Mouse (Mus musculus) heart, postnatal 4 days (tissue): ENCODE measurements around the gene Rasd1. TPM values are rescaled to one million over a fixed set of nuclear protein-coding genes. Genes with fewer than 3 reads are reported as not detected.
A peak's percentile ranks its signal among the peaks of the same experiment; 100 is the strongest.

ENCODE experiments used
- DNase-seq: peaks from one replicate; pipeline ENCODE4 v3.0.0; 2021
- total RNA-seq, 2 experiments: library from RNA; stranded (reverse); gene quantifications; 2 replicates each; pipeline ENCODE4 v1.2.3; 2021

The Rasd1 gene
- total RNA-seq: 1 to 10 TPM; 4.0 to 4.4 TPM

DNA sequence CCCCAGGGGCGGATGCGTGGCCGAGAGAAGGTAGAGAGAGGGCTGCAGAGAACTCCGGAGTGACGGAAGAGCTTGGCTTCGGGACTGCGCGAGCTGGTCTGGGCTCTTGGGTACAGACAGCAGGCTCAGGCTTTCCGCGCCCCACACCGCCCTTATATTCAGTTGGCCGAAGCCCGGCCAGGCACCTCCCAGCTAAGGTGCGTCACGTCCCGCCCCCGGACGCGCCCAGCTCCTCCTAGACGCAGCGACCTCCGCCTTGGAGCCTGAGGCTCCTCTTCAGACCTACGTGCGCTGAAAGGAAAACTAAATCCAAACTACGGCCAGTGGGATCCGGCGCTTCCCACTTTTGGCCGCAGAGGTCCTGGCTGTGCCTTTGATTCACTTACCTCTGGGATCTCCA lies at the start of gene Rasd1:
Gene Rasd1 (minus strand): TSS at position 127 of the 400 bp plus-strand sequence.
- DNase-seq: peak; percentile 87

DNA sequence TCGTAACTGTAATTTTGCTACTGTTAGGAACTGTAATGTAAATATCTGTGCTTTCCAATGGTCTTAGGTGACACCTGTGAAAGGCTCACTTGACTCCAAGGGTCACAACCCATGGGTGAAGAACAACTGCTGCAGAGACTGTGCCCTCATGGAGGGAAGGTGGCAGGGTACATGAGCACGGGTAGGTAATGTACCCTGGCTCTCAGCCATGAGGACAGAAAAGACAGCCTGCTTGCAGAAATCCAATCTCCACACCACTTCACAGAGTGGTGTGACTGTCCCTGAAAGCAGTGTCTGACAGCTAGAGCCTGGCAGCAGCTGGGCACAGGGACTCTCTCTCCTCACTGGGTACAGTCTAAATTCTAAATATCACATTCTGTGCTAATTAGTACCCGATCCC lies 46.8 kb upstream of the Rasd1 start:
- no peak for DNase-seq

GRCm38 (mm10) chr11:60009451-60009850 lies 44.7 kb upstream of the Rasd1 start:
- DNase-seq: no peak

GRCm38 (mm10) chr11:60005866-60006265 lies 41.1 kb upstream of the Rasd1 start:
- DNase-seq: no peak

DNA sequence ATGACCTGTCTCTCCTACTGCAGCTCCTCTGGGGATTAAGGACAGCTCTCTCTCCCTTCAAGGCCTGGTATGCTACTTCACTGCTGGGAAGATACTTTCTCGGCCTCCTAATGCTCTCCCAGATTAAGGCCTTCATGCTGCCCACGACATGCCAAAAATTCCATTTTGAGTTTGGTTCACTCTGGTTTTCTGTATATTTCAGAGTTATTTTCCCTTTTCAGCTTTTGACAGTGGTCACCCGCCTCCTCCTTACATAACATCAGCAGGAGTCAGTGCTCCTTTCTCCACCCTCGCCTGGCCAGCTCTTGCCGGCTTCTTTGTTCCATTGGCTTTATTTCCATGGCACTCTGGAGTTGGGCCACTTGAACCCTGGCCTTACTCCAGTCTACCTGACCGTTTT lies 40.0 kb upstream of the Rasd1 start:
- DNase-seq: no peak

DNA sequence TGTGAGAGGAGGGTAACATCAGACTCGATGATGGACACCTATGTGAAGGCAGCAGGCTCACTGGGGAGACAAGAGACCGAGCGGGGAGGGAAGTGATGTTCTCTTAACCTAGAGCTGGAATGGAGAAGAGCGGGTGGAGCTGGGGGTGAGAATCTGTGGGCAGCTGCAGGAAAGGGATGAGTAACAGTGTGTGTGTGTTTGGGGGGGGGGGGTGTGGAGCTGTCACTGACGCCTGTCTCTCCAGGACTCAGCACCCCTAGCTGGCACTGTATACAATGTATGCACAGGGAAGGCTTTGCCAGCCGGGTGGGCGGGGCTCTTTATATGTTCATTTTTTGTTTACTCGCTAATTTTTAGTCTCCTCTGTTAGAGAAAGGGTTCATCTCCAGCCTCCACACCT lies 39.1 kb upstream of the Rasd1 start:
- no peak for DNase-seq

DNA sequence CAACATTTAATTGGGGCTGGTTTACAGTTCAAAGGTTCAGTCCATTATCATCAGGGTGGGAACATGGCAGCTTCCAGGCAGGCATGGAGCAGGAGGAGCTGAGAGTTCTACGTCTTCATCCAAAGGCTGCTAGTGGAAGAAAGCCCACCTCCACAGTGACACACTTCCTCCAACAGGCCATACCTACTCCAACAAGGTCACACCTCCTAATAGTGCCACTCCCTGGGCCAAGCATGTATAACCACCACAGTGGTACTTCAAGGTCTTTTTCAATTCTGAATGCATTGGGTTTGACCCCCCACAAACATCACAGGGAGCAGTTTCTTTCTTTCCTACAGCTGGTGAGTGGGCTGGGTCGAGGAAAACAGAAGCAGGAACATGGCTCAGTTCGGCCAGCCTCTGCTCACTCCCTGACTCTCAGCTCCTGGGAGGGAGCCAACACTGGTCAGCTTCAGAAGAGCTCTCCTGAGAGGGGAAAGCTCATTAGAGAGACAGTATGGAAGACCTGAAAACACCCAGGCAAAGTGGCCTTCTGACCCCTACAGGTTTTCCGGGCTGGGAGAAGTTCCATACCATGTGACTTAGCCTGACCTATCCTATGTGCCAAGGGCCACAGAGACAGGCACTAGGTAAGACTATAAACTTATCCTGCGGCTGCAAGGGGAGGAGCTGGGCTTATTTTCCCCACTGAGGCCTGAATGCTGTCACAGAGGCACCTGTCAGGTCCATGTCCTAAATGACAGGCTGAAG lies 36.7 kb upstream of the Rasd1 start:
- no peak for DNase-seq

DNA sequence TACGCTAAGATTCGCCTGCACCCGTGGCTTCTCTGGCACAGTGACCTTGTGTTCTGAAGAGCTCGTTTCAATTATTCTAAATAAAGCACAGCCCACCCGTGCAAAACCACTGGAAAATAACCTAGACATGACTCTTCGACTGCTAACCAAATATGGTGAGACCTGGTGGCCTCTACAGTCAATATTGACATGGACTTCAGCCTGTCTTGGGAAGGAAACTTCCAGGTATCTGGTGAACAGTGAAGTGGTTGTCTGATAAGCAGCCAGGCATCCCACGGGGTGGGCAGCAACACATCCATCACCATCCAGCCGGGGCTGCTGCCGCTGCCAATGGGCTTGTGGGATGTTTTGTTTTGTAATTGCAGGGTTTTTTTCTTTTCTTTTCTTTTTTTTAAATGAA lies 29.6 kb upstream of the Rasd1 start:
- DNase-seq: no peak

DNA sequence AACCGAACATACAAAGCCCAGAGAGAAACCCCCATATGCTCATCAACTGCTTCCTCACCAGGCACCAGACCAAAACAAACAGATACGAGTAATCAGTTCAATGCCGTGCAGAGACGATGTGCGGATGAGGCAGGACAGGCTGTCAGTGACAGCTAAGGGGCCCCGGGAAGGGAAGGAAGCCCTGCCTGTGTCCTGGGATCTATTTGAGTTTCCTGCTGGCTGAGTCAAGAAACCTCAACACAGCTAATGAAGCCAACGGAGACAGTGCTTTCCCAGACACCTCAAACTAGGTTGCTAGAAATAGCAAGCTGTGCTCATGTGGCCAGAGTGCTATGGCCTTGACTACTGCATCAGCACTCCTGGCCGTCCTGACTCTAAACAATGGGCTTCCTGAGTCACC lies 26.6 kb upstream of the Rasd1 start:
- peak; percentile 26 for DNase-seq

GRCm38 (mm10) chr11:59989406-59989805 lies 24.7 kb upstream of the Rasd1 start:
- DNase-seq: no peak

DNA sequence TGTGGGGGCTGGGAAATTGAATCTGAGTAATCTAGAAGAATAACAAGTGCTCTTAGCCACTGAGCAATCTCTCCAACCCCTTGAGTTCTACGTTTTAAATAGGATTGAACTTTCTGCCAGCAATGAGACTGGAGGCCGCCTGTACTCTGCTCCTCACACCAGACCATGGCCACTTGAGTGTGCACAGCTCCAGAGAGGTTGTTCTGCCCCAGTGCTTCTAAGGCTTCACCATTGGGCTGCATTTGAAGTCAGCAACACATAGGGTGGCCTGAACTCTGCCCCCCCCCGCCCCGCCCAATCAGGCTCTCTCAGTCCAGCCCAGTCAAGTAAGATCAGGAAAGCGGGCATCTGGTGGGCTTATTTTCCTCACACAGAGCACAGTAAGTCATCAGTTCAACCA lies 13.1 kb upstream of the Rasd1 start:
- no peak for DNase-seq

DNA sequence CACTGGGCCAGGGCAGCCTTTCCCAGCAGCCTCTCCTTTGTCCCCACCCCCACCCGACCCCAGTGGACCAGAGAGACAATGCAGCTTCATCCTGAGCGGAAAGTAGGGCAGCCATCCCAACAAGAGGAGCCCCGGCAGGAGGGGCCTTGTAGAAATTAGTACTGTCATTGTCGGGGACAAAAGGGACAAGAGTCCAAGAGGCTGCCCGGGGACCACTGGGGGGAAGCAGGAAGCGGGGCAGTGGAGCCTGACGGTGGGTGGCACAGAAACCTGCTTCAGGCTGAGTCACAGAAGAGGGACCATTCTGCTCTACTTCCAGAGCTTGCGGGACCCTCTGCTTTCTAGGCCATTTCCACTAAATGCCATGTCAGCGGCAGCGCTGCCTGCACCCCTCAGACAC lies 10.5 kb upstream of the Rasd1 start:
- no peak for DNase-seq

GRCm38 (mm10) chr11:59973389-59973788 lies 8.6 kb upstream of the Rasd1 start:
- DNase-seq: no peak

GRCm38 (mm10) chr11:59971691-59972090 lies 6.9 kb upstream of the Rasd1 start:
- no peak for DNase-seq

DNA sequence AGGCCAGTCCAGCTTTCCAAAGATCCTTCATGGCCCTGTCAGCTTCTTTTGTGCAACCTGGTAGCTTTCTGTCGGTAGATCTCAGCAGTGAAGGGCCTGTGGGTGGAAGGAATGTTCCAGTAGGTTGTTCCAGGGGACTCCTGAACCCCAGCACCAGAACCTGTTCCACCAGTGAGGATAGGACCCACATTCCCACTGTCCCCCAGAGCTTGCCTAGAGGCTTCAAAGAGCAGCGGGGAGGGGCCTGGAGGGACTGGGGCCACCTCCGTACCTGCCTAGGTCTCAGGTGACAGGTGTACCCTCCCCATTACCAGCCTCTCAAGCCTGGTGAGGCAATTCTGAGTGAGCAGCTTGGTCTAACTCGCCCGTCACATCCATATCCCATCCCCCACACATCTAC lies 6.0 kb upstream of the Rasd1 start:
- DNase-seq: no peak

GRCm38 (mm10) chr11:59967765-59968164 lies 3.0 kb upstream of the Rasd1 start:
- no peak for DNase-seq

GRCm38 (mm10) chr11:59966102-59966483 lies 1.3 kb upstream of the Rasd1 start:
- no peak for DNase-seq

DNA sequence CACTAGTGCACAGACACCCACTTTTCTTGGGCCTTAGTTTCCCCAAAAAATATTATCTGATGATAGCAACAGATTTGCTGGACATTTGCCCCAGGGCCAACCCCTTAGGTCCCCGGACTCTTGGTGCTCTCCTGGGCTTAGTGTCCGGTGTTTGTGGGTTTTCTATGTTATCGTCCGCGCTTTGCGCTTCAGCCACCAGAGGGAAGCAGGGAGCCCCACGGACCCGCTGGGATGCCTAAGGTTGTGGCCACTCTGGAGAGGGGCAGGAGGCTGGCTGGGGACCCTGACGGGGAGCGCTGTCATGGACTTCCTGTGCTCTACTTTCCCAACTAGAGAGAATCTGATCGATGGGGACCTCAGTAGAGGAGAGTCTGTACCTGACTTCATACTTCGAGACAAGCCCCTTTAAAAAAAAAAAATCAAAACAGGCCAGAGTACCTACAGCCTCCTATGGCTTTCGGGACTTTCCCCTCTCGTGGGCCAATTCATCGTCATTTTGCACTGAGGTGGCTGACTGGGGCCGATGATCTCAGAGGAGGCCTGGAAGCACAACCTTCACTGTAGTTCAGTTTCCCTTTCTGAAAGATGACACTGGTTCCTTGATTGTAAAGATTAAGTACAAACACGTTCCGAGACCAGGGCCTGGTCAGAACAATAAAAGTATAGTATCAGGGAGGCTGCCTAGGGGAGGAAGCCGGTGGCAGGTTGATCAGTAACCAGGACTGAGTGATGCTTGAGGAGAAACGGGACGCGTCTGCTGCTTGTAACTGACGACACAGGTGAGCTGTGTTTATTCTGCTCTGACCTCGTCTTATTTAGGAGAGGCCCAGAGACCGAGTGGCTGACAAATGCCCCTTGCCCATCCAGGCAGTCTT lies 720 bp upstream of the Rasd1 start:
- DNase-seq: peak; percentile 89

GRCm38 (mm10) chr11:59964163-59964758 lies 483 bp downstream of the Rasd1 start:
- DNase-seq: peak; percentile 31

GRCm38 (mm10) chr11:59963364-59964162 lies 1.2 kb downstream of the Rasd1 start:
- DNase-seq: no peak

DNA sequence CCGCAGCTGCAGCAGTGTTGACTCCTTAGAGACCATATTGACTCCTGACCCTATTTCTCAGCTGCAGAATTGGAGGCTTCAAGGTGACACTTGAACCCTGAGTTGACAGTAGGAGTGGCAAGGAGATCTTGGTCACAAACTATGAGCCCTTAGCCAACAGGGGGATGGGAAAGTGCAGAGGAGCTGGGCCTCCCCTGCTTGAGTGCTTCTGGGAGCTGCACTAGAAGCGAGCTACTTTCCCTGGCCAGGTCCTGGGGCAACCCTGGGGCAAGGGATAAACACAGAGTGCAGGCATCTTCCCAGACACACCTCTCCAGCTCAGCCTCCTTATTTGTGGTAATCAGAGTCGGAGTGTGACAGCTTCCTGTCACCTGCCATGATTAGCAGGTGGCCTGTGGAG lies 2.2 kb downstream of the Rasd1 start:
- DNase-seq: no peak

DNA sequence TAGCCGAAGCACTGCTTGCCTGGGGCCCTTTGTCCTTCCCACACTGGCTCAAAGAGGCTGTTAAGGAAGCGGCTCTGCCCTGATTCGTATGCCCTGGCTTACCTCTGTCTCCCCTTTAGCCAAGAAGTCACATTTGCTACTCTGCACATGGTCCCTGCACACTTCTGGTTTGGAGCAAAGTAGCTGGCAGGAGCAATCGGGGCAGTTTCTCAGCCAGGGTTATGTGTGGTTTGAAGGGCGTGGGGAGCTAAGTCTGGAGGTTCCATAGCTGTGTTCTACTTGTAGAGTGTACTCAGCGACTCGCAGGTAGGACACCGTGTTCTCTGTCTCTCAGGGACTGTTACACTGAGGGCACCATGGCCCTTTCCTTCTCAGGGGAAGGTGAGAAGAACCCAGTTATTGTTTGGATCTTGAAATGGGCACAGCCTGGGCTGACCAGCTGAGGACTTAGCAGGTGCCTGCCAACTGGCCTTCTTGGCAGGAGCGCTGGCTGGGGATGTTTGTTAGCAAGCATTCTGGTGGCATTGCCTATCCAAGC lies 3.3 kb downstream of the Rasd1 start:
- no peak for DNase-seq
